Mouse (Mus musculus): ENCODE data around the gene Slc35a2. TPM values are rescaled to one million over a fixed set of nuclear protein-coding genes. Genes with fewer than 3 reads are reported as not detected.

Slc35a2 gene
- polyA plus RNA-seq (2015; fragmentation: Nextera tagmentation; extraction: Ambion mirVana), result 28.7 and 32.5 TPM in 2 replicates

GRCm38 (mm10) chrX:7883841-7884567 lies at the start of gene Slc35a2:
Slc35a2 (plus strand) TSS chrX:7884028.
- Histone ChIP-seq H3K27me3 (ENCODE audit: control insufficient read depth, insufficient read depth, low read length) (no peaks in the 10 kb centered on the region), H3K36me3 (ENCODE audit: control insufficient read depth, insufficient read depth, low read length) (no peaks in the 10 kb centered on the region), H3K9ac (ENCODE audit: low read length) (peak within 1 kb of the TSS; percentile 47), H3K9me3 (ENCODE audit: control insufficient read depth, low read length) (no peaks in the 10 kb centered on the region), H3K4me2 (replicated peaks; ENCODE audit: low read depth) (peak within 1 kb of the TSS; percentile 59), H3K27ac (replicated peaks) (peak within 1 kb of the TSS; percentile 81), H3K4me1 (replicated peaks; ENCODE audit: control insufficient read depth, insufficient read depth) (no peaks in the 10 kb centered on the region), H3K4me3 (ENCODE audit: low read depth, low read length) (peak within 1 kb of the TSS; percentile 55)
- TF ChIP-seq EP300 (optimal IDR thresholded peaks at IDR 0.05) (no peak), CTCF (IDR thresholded peaks at IDR 0.05; ENCODE audit: low read depth) (peak; percentile 49)
- ATAC-seq (ENCODE audit: low FRiP score, low TSS enrichment), result peak; percentile 98
- 17% methylated on average over 49 of the region's 49 CpGs for WGBS
- DNase-seq (ENCODE audit: low spot score), result peak; percentile 85

GRCm38 (mm10) chrX:7837146-7837545 lies 46.7 kb upstream of the Slc35a2 start:
- Histone ChIP-seq H3K4me3 (ENCODE audit: low read depth, low read length) (no peak overlapping the region), H3K4me1 (replicated peaks; ENCODE audit: control insufficient read depth, insufficient read depth) (no peaks in the 10 kb centered on the region), H3K9me3 (ENCODE audit: control insufficient read depth, low read length) (no peaks in the 10 kb centered on the region), H3K27me3 (ENCODE audit: control insufficient read depth, insufficient read depth, low read length) (no peaks in the 10 kb centered on the region), H3K27ac (replicated peaks) (no peak overlapping the region), H3K36me3 (ENCODE audit: control insufficient read depth, insufficient read depth, low read length) (no peaks in the 10 kb centered on the region), H3K4me2 (replicated peaks; ENCODE audit: low read depth) (no peak overlapping the region), H3K9ac (ENCODE audit: low read length) (no peak overlapping the region)
- TF ChIP-seq CTCF (IDR thresholded peaks at IDR 0.05; ENCODE audit: low read depth) (no peak), EP300 (optimal IDR thresholded peaks at IDR 0.05) (no peak)
- 92% methylated on average over 1 of the region's 1 CpGs for WGBS
- no peak for ATAC-seq (ENCODE audit: low FRiP score, low TSS enrichment)
- no peak for DNase-seq (ENCODE audit: low spot score)

- Histone ChIP-seq H3K4me1 (replicated peaks; ENCODE audit: control insufficient read depth, insufficient read depth) (no peaks in the 10 kb centered on the region), H3K9me3 (ENCODE audit: control insufficient read depth, low read length) (no peaks in the 10 kb centered on the region), H3K4me3 (ENCODE audit: low read depth, low read length) (no peak overlapping the region), H3K9ac (ENCODE audit: low read length) (no peak overlapping the region), H3K36me3 (ENCODE audit: control insufficient read depth, insufficient read depth, low read length) (no peaks in the 10 kb centered on the region), H3K27ac (replicated peaks) (peak overlapping the region; percentile 63; the same call in 1 of the 2 replicates), H3K27me3 (ENCODE audit: control insufficient read depth, insufficient read depth, low read length) (no peaks in the 10 kb centered on the region), H3K4me2 (replicated peaks; ENCODE audit: low read depth) (peak overlapping the region; percentile 35; the same call in 1 of the 2 replicates)
- no peak for ATAC-seq (ENCODE audit: low FRiP score, low TSS enrichment)
- DNase-seq (ENCODE audit: low spot score), result no peak
- WGBS, result 18% methylated on average over 7 of the region's 7 CpGs
- TF ChIP-seq EP300 (optimal IDR thresholded peaks at IDR 0.05), result no peak
- no peak; the same call in 1 of the 2 replicates for TF ChIP-seq CTCF (IDR thresholded peaks at IDR 0.05; ENCODE audit: low read depth)
These were observed 43.0 kb upstream of the Slc35a2 start for GRCm38 (mm10) chrX:7840842-7841162.

GRCm38 (mm10) chrX:7841163-7842162 lies 42.4 kb upstream of the Slc35a2 start, which contains the start of gene Otud5:
Otud5 (plus strand) TSS chrX:7841364.
- TF ChIP-seq EP300 (optimal IDR thresholded peaks at IDR 0.05) (no peak), CTCF (IDR thresholded peaks at IDR 0.05; ENCODE audit: low read depth) (no peak)
- no peaks in the 10 kb centered on the region for H3K27me3 ChIP-seq (ENCODE audit: control insufficient read depth, insufficient read depth, low read length)
- whole genome bisulfite sequencing, result 18% methylated on average over 66 of the region's 74 CpGs

GRCm38 (mm10) chrX:7842318-7842717 lies 41.5 kb upstream of the Slc35a2 start:
- peak; percentile 41 for DNase-seq (ENCODE audit: low spot score)
- H3K4me2 ChIP-seq (replicated peaks; ENCODE audit: low read depth), result peak overlapping the region; percentile 64
- ATAC-seq (ENCODE audit: low FRiP score, low TSS enrichment), result no peak
- no peaks in the 10 kb centered on the region for H3K9me3 ChIP-seq (ENCODE audit: control insufficient read depth, low read length)
- no peaks in the 10 kb centered on the region for H3K4me1 ChIP-seq (replicated peaks; ENCODE audit: control insufficient read depth, insufficient read depth)
- H3K27me3 ChIP-seq (ENCODE audit: control insufficient read depth, insufficient read depth, low read length), result no peaks in the 10 kb centered on the region
- peak overlapping the region; percentile 79 for H3K9ac ChIP-seq (ENCODE audit: low read length)
- H3K4me3 ChIP-seq (ENCODE audit: low read depth, low read length), result peak overlapping the region; percentile 63
- peak overlapping the region; percentile 93 for H3K27ac ChIP-seq (replicated peaks)
- 18% methylated on average over 32 of the region's 42 CpGs for WGBS
- no peak for TF ChIP-seq CTCF (IDR thresholded peaks at IDR 0.05; ENCODE audit: low read depth)
- no peak for TF ChIP-seq EP300 (optimal IDR thresholded peaks at IDR 0.05)
- H3K36me3 ChIP-seq (ENCODE audit: control insufficient read depth, insufficient read depth, low read length), result no peaks in the 10 kb centered on the region

More at GRCm38 (mm10) chrX:7841163-7842162, 42.4 kb upstream of the Slc35a2 start, which contains the start of gene Otud5:
- ATAC-seq (ENCODE audit: low FRiP score, low TSS enrichment) (peak; percentile 97), DNase-seq (ENCODE audit: low spot score) (peak; percentile 95)
- peak within 1 kb of the TSS; percentile 63 for H3K4me3 ChIP-seq (ENCODE audit: low read depth, low read length)
- no peaks in the 10 kb centered on the region for H3K36me3 ChIP-seq (ENCODE audit: control insufficient read depth, insufficient read depth, low read length)
- no peaks in the 10 kb centered on the region for H3K9me3 ChIP-seq (ENCODE audit: control insufficient read depth, low read length)
- peak within 1 kb of the TSS; percentile 79 for H3K9ac ChIP-seq (ENCODE audit: low read length)
- no peaks in the 10 kb centered on the region for H3K4me1 ChIP-seq (replicated peaks; ENCODE audit: control insufficient read depth, insufficient read depth)
- H3K4me2 ChIP-seq (replicated peaks; ENCODE audit: low read depth), result peak within 1 kb of the TSS; percentile 64
- peak within 1 kb of the TSS; percentile 93 for H3K27ac ChIP-seq (replicated peaks)
